Mouse (Mus musculus) cerebellum, postnatal 4 days (tissue): ENCODE results near the gene Arl5c.
"Not testable (repeated sequence)": the region's sequence is repeated elsewhere in the genome, so short reads cannot be mapped to it uniquely, and the experiment has no call there.

Experiments
- DNase-seq, 2 experiments: peaks; one replicate each; pipeline ENCODE4 v3.0.0; 2022; ENCODE audit warnings: low spot score in 2 of 2, mixed read lengths in 1 of 2

Gene Arl5c

GRCm38 (mm10) chr11:97960907-97961306, 35.1 kb downstream of the Arl5c start:
- no peak for DNase-seq

- DNase-seq, result no peak
Measured at GRCm38 (mm10) chr11:97959300-97959680, 36.7 kb downstream of the Arl5c start.

GRCm38 (mm10) chr11:97958641-97959299, 37.2 kb downstream of the Arl5c start:
- no peak for DNase-seq

- DNase-seq, result peak; percentile 38 to 61
Measured at GRCm38 (mm10) chr11:97956905-97957560, 38.9 kb downstream of the Arl5c start.

- no peak for DNase-seq
Measured at GRCm38 (mm10) chr11:97955915-97956314, 40.1 kb downstream of the Arl5c start.

- no peak for DNase-seq
Measured at GRCm38 (mm10) chr11:97955146-97955902, 40.7 kb downstream of the Arl5c start.

- DNase-seq, result no peak
Measured at GRCm38 (mm10) chr11:97954469-97955141, 41.4 kb downstream of the Arl5c start.

- DNase-seq, result no peak
Measured at GRCm38 (mm10) chr11:97953939-97954275, 42.1 kb downstream of the Arl5c start.

- no peak for DNase-seq
Measured at GRCm38 (mm10) chr11:97953179-97953938, 42.6 kb downstream of the Arl5c start.

GRCm38 (mm10) chr11:97952367-97953006, 43.5 kb downstream of the Arl5c start:
- DNase-seq, result no peak

GRCm38 (mm10) chr11:97949703-97950475, 46.1 kb downstream of the Arl5c start:
- no peak for DNase-seq

GRCm38 (mm10) chr11:97947426-97947825, 48.6 kb downstream of the Arl5c start:
- DNase-seq, result peak in 1 of 2 experiments; percentile 50

- not testable (repeated sequence) for DNase-seq
Measured at GRCm38 (mm10) chr11:97945738-97946289, 50.2 kb downstream of the Arl5c start.

- no peak for DNase-seq
Measured at GRCm38 (mm10) chr11:97945031-97945430, 51.0 kb downstream of the Arl5c start.

- DNase-seq, result no peak
Measured at GRCm38 (mm10) chr11:97943256-97943655, 52.7 kb downstream of the Arl5c start.

- no peak for DNase-seq
Measured at GRCm38 (mm10) chr11:97942420-97943111, 53.4 kb downstream of the Arl5c start.
